Mouse (Mus musculus) forebrain, embryonic 15.5 days (tissue): ENCODE results near the gene Fhad1. TPM values are rescaled to one million over a fixed set of nuclear protein-coding genes. Genes with fewer than 3 reads are reported as not detected.

Experiments
- ATAC-seq: fragments of 200-750 bp; cut with Nextera tagmentation; replicated peaks from 2 replicates; pipeline ENCODE4 v1.8.0; 2017; ENCODE audit warnings: mild to moderate bottlenecking, moderate TSS enrichment, moderate library complexity
- H3K27ac ChIP-seq: fragments of 300-500 bp; sonication (generic); replicated peaks from 2 replicates; pipeline ENCODE4 v1.5.1; 2015; ENCODE audit warnings: mild to moderate bottlenecking, inconsistent platforms
- H3K27me3 ChIP-seq: fragments of 300-500 bp; sonication (generic); 2 replicates; pipeline ENCODE4 v1.6.1; 2015; ENCODE audit warnings: inconsistent platforms
- H3K36me3 ChIP-seq: fragments of 300-500 bp; sonication (generic); 2 replicates; pipeline ENCODE4 v1.6.1; 2015; ENCODE audit warnings: mild to moderate bottlenecking, inconsistent platforms
- H3K4me1 ChIP-seq: fragments of 300-500 bp; sonication (generic); 2 replicates; pipeline ENCODE4 v1.6.1; 2015; ENCODE audit warnings: inconsistent platforms
- H3K4me2 ChIP-seq: fragments of 300-500 bp; sonication (generic); replicated peaks from 2 replicates; pipeline ENCODE4 v1.6.1; 2015; ENCODE audit warnings: mild to moderate bottlenecking, inconsistent platforms
- H3K4me3 ChIP-seq: fragments of 300-500 bp; sonication (generic); 2 replicates; pipeline ENCODE4 v1.5.1; 2015; ENCODE audit warnings: mild to moderate bottlenecking, inconsistent platforms
- H3K9ac ChIP-seq: fragments of 300-500 bp; sonication (generic); replicated peaks from 2 replicates; pipeline ENCODE4 v1.6.1; 2015; ENCODE audit warnings: mild to moderate bottlenecking, inconsistent platforms
- H3K9me3 ChIP-seq: fragments of 300-500 bp; sonication (generic); 2 replicates; pipeline ENCODE4 v1.6.1; 2016; ENCODE audit warnings: inconsistent platforms
- WGBS: fragments of 180-500 bp; shearing (Covaris S2); methylation state at CpG from one replicate; pipeline ENCODE4 v1.1.7; 2015; ENCODE audit warnings: mixed read lengths; 5-methylcytosine and 5-hydroxymethylcytosine counted together
- polyA plus RNA-seq: library from polyadenylated mRNA; unstranded; fragments of >200 nt; fragmentation: Nextera tagmentation; extraction: Ambion mirVana; gene quantifications from 2 replicates; pipeline ENCODE4 v1.2.1, GENCODE M21; 2015

The Fhad1 gene
- polyA plus RNA-seq, 1 experiment from 2014 or later: 3.7 TPM

GRCm38 (mm10) chr4:141872977-141873376 lies 141.9 kb downstream of the Fhad1 start:
- Histone ChIP-seq H3K9me3 (no peaks in the 10 kb centered on the region), H3K27ac (no peak overlapping the region), H3K36me3 (no peaks in the 10 kb centered on the region), H3K27me3 (no peaks in the 10 kb centered on the region), H3K4me1 (peaks cover 66% of the 10 kb centered on the region), H3K9ac (peak overlapping the region; percentile 72), H3K4me3 (peak overlapping the region; percentile 78), H3K4me2 (peak overlapping the region; percentile 81)
- ATAC-seq: no peak
- WGBS: 89% methylated on average over 9 of the region's 9 CpGs

GRCm38 (mm10) chr4:141871909-141872308 lies 143.0 kb downstream of the Fhad1 start:
- H3K27ac ChIP-seq: peak overlapping the region; percentile 73
- no peak for ATAC-seq
- no peaks in the 10 kb centered on the region for H3K36me3 ChIP-seq
- H3K27me3 ChIP-seq: no peaks in the 10 kb centered on the region
- H3K4me1 ChIP-seq: peaks cover 77% of the 10 kb centered on the region
- H3K9me3 ChIP-seq: no peaks in the 10 kb centered on the region
- H3K4me3 ChIP-seq: peak overlapping the region; percentile 12
- H3K9ac ChIP-seq: peak overlapping the region; percentile 27; the same call in 1 of the 2 replicates
- H3K4me2 ChIP-seq: peak overlapping the region; percentile 81
- WGBS: 46% methylated on average over 9 of the region's 9 CpGs

- Histone ChIP-seq H3K4me2 (peak overlapping the region; percentile 81), H3K9ac (no peak overlapping the region), H3K4me3 (peak overlapping the region; percentile 12; the same call in 1 of the 2 replicates), H3K36me3 (no peaks in the 10 kb centered on the region), H3K4me1 (peaks cover 82% of the 10 kb centered on the region), H3K9me3 (no peaks in the 10 kb centered on the region), H3K27me3 (no peaks in the 10 kb centered on the region), H3K27ac (peak overlapping the region; percentile 73)
- ATAC-seq: no peak
- WGBS: 91% methylated on average over 3 of the region's 3 CpGs
These were observed 143.6 kb downstream of the Fhad1 start for GRCm38 (mm10) chr4:141871333-141871725.

- Histone ChIP-seq H3K4me3 (no peak overlapping the region), H3K36me3 (no peaks in the 10 kb centered on the region), H3K9me3 (no peaks in the 10 kb centered on the region), H3K4me2 (no peak overlapping the region), H3K27me3 (no peaks in the 10 kb centered on the region), H3K4me1 (peaks cover 86% of the 10 kb centered on the region), H3K27ac (peak overlapping the region; percentile 13), H3K9ac (no peak overlapping the region)
- WGBS: 49% methylated on average over 11 of the region's 11 CpGs
- no peak for ATAC-seq
These were observed 144.1 kb downstream of the Fhad1 start for GRCm38 (mm10) chr4:141870666-141871332.

DNA sequence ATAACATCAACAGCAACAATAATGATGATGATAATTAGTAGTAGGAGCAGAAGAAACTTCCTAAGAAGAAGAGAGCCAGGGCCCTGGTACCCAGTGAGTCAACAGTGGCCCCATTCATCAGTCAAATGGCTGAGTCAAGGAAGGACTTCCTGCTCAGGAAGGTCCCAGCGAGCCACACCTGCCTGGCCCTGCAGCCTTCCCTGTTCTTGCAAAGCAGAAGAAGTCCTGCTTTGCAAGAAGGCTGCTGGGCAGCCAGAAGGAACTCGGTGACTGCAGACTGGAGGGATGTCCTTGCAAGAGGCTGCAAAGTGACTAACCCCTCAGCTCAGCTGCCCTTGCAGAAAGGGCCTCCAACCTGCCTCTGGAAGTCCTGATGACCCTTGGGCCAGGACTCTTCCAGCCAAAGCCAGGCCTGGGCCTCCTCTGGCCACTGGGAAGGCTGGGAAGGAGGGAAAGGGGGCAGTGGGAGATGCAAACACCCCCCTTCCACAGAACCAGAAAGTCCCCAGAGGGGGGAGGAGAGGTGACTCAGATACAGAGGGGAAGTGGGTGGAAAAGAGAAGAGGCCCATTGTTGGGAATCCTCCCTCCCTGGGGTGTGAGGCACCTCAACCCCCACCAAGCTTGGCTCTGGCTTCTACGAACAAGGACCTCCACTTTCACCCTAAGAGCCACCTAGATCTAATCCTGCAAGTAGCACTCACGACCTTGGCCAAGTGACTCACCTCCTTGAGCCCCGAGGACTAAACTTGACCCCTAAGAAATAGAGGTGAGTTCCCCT lies 145.3 kb downstream of the Fhad1 start:
- 83% methylated on average over 5 of the region's 5 CpGs for WGBS

GRCm38 (mm10) chr4:141868051-141868450 lies 146.8 kb downstream of the Fhad1 start:
- peaks cover 71% of the 10 kb centered on the region for H3K4me1 ChIP-seq
- peak overlapping the region; percentile 83 for H3K27ac ChIP-seq

More for the DNA sequence above, 145.3 kb downstream of the Fhad1 start:
- peaks cover 85% of the 10 kb centered on the region for H3K4me1 ChIP-seq
- H3K27ac ChIP-seq: 0 out of 2 replicates have a peak overlapping the region, but pooled peaks have one; percentile 13
- H3K36me3 ChIP-seq: no peaks in the 10 kb centered on the region
- no peaks in the 10 kb centered on the region for H3K27me3 ChIP-seq
- no peaks in the 10 kb centered on the region for H3K9me3 ChIP-seq
- no peak overlapping the region for H3K9ac ChIP-seq
- no peak for ATAC-seq
- no peak overlapping the region for H3K4me2 ChIP-seq
- no peak overlapping the region for H3K4me3 ChIP-seq

GRCm38 (mm10) chr4:141867498-141867897 lies 147.4 kb downstream of the Fhad1 start:
- Histone ChIP-seq H3K9ac (no peak overlapping the region; the same call in 1 of the 2 replicates), H3K4me3 (no peak overlapping the region), H3K9me3 (no peaks in the 10 kb centered on the region), H3K27me3 (no peaks in the 10 kb centered on the region), H3K36me3 (0 out of 2 replicates have a peak, but pooled peaks cover 3% of the 10 kb centered on the region), H3K27ac (peak overlapping the region; percentile 83), H3K4me2 (peak overlapping the region; percentile 8; the same call in 1 of the 2 replicates), H3K4me1 (peaks cover 66% of the 10 kb centered on the region)
- peak; percentile 63 for ATAC-seq
- 9% methylated on average over 4 of the region's 4 CpGs for WGBS

More at GRCm38 (mm10) chr4:141868051-141868450, 146.8 kb downstream of the Fhad1 start:
- H3K4me2 ChIP-seq: no peak overlapping the region
- no peaks in the 10 kb centered on the region for H3K27me3 ChIP-seq
- H3K9me3 ChIP-seq: no peaks in the 10 kb centered on the region
- H3K9ac ChIP-seq: no peak overlapping the region
- no peak for ATAC-seq
- H3K4me3 ChIP-seq: no peak overlapping the region
- WGBS: 59% methylated on average over 10 of the region's 10 CpGs
- H3K36me3 ChIP-seq: 0 out of 2 replicates have a peak, but pooled peaks cover 3% of the 10 kb centered on the region

GRCm38 (mm10) chr4:141866933-141867490 lies 147.9 kb downstream of the Fhad1 start:
- no peaks in the 10 kb centered on the region for H3K27me3 ChIP-seq
- no peak overlapping the region; the same call in 1 of the 2 replicates for H3K9ac ChIP-seq
- peak overlapping the region; percentile 83 for H3K27ac ChIP-seq
- H3K4me3 ChIP-seq: no peak overlapping the region
- peak; percentile 56; the same call in 1 of the 2 replicates for ATAC-seq
- H3K4me2 ChIP-seq: peak overlapping the region; percentile 8; the same call in 1 of the 2 replicates
- H3K4me1 ChIP-seq: peaks cover 61% of the 10 kb centered on the region
- 9% methylated on average over 10 of the region's 10 CpGs for WGBS
- peaks cover 3% of the 10 kb centered on the region; the same call in 1 of the 2 replicates for H3K36me3 ChIP-seq
- no peaks in the 10 kb centered on the region for H3K9me3 ChIP-seq

DNA sequence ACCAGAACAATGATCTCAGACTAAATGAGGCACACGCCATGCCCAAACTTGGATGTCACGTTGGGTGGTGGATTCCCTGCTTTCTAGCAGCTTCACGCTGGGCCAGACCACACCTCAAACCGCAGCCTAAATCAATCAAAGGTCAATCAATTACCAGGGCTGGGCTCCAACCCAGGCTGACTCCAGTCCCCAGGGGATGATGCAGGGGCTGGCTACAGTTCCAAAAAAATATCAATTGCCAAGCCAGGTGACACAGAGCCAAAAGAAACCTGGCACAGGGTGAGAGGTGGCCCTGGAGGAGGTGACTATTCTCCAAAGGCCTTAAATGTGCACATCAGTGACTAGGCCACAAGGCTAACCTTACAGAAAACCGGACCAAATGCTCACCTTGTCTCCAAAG lies 149.3 kb downstream of the Fhad1 start:
- Histone ChIP-seq H3K4me3 (no peak overlapping the region), H3K27me3 (no peaks in the 10 kb centered on the region), H3K4me1 (peaks cover 47% of the 10 kb centered on the region), H3K4me2 (no peak overlapping the region), H3K36me3 (peaks cover 9% of the 10 kb centered on the region; the same call in 1 of the 2 replicates), H3K27ac (no peak overlapping the region), H3K9me3 (no peaks in the 10 kb centered on the region), H3K9ac (no peak overlapping the region)
- 88% methylated on average over 5 of the region's 5 CpGs for WGBS
- ATAC-seq: no peak

DNA sequence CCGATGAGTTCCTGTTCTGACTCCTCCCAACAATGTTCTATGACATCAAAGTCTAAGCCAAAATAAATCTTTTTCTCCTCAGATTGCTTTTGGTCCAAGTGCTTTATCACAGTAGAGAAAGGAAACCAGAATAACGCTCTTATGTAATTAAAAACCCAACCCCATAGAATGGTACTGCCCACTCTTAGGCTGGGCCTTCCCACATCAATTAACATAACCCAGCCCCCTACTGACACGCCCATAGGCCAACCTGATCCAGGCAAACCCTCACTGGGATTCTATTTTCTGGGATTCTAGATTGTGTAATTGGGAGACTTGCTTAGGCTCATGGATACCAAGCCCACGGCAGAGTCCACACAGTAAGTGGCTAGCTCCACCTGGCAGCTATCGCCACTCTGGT lies 149.9 kb downstream of the Fhad1 start:
- H3K27me3 ChIP-seq: no peaks in the 10 kb centered on the region
- peaks cover 41% of the 10 kb centered on the region for H3K4me1 ChIP-seq
- no peak overlapping the region for H3K27ac ChIP-seq
- no peak overlapping the region for H3K9ac ChIP-seq
- peaks cover 9% of the 10 kb centered on the region; the same call in 1 of the 2 replicates for H3K36me3 ChIP-seq
- no peak overlapping the region for H3K4me3 ChIP-seq
- ATAC-seq: no peak
- H3K9me3 ChIP-seq: no peaks in the 10 kb centered on the region
- H3K4me2 ChIP-seq: no peak overlapping the region
- WGBS: 92% methylated on average over 5 of the region's 5 CpGs

DNA sequence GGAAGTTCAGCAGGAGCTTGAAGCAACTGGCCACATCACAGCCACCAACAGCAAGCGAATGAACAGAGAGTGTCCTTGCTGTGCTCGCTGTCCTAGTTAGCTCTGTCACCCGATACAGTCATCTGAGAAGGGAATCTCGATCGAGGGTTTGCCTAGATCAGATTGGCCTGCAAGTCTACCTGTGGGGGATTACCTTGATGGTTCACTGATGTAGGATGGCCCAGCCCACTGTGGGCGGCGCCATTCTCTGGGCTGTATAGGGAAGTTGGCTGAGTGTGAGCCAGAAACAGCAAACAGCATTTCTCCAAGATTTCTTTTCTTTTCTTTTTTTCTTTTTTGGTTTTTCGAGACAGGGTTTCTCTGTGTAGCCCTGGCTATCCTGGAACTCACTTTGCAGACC lies 150.4 kb downstream of the Fhad1 start:
- H3K9ac ChIP-seq: no peak overlapping the region
- H3K4me1 ChIP-seq: peaks cover 36% of the 10 kb centered on the region
- no peak for ATAC-seq
- no peak overlapping the region for H3K27ac ChIP-seq
- no peak overlapping the region for H3K4me2 ChIP-seq
- H3K27me3 ChIP-seq: no peaks in the 10 kb centered on the region
- no peaks in the 10 kb centered on the region for H3K9me3 ChIP-seq
- WGBS: 95% methylated on average over 8 of the region's 8 CpGs
- no peak overlapping the region for H3K4me3 ChIP-seq
- peaks cover 9% of the 10 kb centered on the region; the same call in 1 of the 2 replicates for H3K36me3 ChIP-seq
